Mouse (Mus musculus): ENCODE measurements around the gene Pus1. TPM values are rescaled to one million over a fixed set of nuclear protein-coding genes. Genes with fewer than 3 reads are reported as not detected.

Pus1 gene
- polyA plus RNA-seq, 1 experiment, result 37.1 TPM

GRCm38 (mm10) chr5:110770031-110770445 lies 10.4 kb downstream of the Pus1 start:
- H3ac ChIP-seq (ENCODE audit: control insufficient read depth, insufficient read length), result peak overlapping the region; percentile 100
- no peak for TF ChIP-seq MYOG (IDR thresholded peaks at IDR 0.05; ENCODE audit: control insufficient read depth in 1 of 3, insufficient read depth in 1 of 3, insufficient read length in 2 of 3, low read depth in 2 of 3)
- TF ChIP-seq REST (IDR thresholded peaks at IDR 0.05; ENCODE audit: insufficient read depth, insufficient read length), result no peak
- TF ChIP-seq SRF (IDR thresholded peaks at IDR 0.05; ENCODE audit: control insufficient read depth, insufficient read length, low read depth), result no peak
- no peak for TF ChIP-seq USF1 (IDR thresholded peaks at IDR 0.05; ENCODE audit: low read depth)
- no peak for TF ChIP-seq MAX (IDR thresholded peaks at IDR 0.05; ENCODE audit: low read depth)
- no peak for TF ChIP-seq E2F4 (IDR thresholded peaks at IDR 0.05; ENCODE audit: insufficient read depth)
- no peak for TF ChIP-seq TCF12 (IDR thresholded peaks at IDR 0.05; ENCODE audit: insufficient read depth, poor library complexity, severe bottlenecking)
- TF ChIP-seq POLR2AphosphoS2 (IDR thresholded peaks at IDR 0.05; ENCODE audit: insufficient read length, low read depth), result no peak
- H3K4me2 ChIP-seq (ENCODE audit: low read depth), result peak overlapping the region; percentile 94
- peaks cover 7% of the 10 kb centered on the region for H3K36me3 ChIP-seq (ENCODE audit: control insufficient read depth, insufficient read depth)
- peaks cover 50% of the 10 kb centered on the region for H3K79me2 ChIP-seq (ENCODE audit: control insufficient read depth, insufficient read depth)
- peak overlapping the region; percentile 69 for H3K4me3 ChIP-seq
- H3K27me3 ChIP-seq (ENCODE audit: control insufficient read depth, insufficient read depth, insufficient read length), result no peaks in the 10 kb centered on the region

- TF ChIP-seq CEBPB (IDR thresholded peaks at IDR 0.05; ENCODE audit: insufficient read depth, poor library complexity, severe bottlenecking) (no peak), USF1 (IDR thresholded peaks at IDR 0.05; ENCODE audit: low read depth) (no peak), MYOG (IDR thresholded peaks at IDR 0.05; ENCODE audit: control insufficient read depth in 1 of 3, insufficient read depth in 1 of 3, insufficient read length in 2 of 3, low read depth in 2 of 3) (no peak), SRF (IDR thresholded peaks at IDR 0.05; ENCODE audit: control insufficient read depth, insufficient read length, low read depth) (no peak), POLR2A (IDR thresholded peaks at IDR 0.05; ENCODE audit: insufficient read length, low read depth) (no peak), POLR2AphosphoS2 (IDR thresholded peaks at IDR 0.05; ENCODE audit: insufficient read length, low read depth) (no peak), E2F4 (IDR thresholded peaks at IDR 0.05; ENCODE audit: insufficient read depth) (no peak), TCF3 (IDR thresholded peaks at IDR 0.05; ENCODE audit: insufficient read length, low read depth) (no peak), MYOD1 (IDR thresholded peaks at IDR 0.05; ENCODE audit: control insufficient read depth in 1 of 3, insufficient read length in 2 of 3, low read depth in 2 of 3) (no peak), TCF12 (IDR thresholded peaks at IDR 0.05; ENCODE audit: insufficient read depth, poor library complexity, severe bottlenecking) (no peak), MAX (IDR thresholded peaks at IDR 0.05; ENCODE audit: low read depth) (no peak)
- H3K4me2 ChIP-seq (ENCODE audit: low read depth), result peak overlapping the region; percentile 94
Measured at GRCm38 (mm10) chr5:110769272-110769671, 11.2 kb downstream of the Pus1 start.

GRCm38 (mm10) chr5:110763890-110764289 lies 16.6 kb downstream of the Pus1 start:
- no peaks in the 10 kb centered on the region for H3K36me3 ChIP-seq (ENCODE audit: control insufficient read depth, insufficient read depth)
- peaks cover 100% of the 10 kb centered on the region for H3K79me2 ChIP-seq (ENCODE audit: control insufficient read depth, insufficient read depth)
- no peak overlapping the region for H3K4me3 ChIP-seq
- TF ChIP-seq MYOG (IDR thresholded peaks at IDR 0.05; ENCODE audit: control insufficient read depth in 1 of 3, insufficient read depth in 1 of 3, insufficient read length in 2 of 3, low read depth in 2 of 3) (no peak), E2F4 (IDR thresholded peaks at IDR 0.05; ENCODE audit: insufficient read depth) (no peak), TCF3 (IDR thresholded peaks at IDR 0.05; ENCODE audit: insufficient read length, low read depth) (no peak), POLR2AphosphoS2 (IDR thresholded peaks at IDR 0.05; ENCODE audit: insufficient read length, low read depth) (no peak), CEBPB (IDR thresholded peaks at IDR 0.05; ENCODE audit: insufficient read depth, poor library complexity, severe bottlenecking) (no peak), USF1 (IDR thresholded peaks at IDR 0.05; ENCODE audit: low read depth) (no peak), SRF (IDR thresholded peaks at IDR 0.05; ENCODE audit: control insufficient read depth, insufficient read length, low read depth) (no peak), POLR2A (IDR thresholded peaks at IDR 0.05; ENCODE audit: insufficient read length, low read depth) (no peak), TCF12 (IDR thresholded peaks at IDR 0.05; ENCODE audit: insufficient read depth, poor library complexity, severe bottlenecking) (no peak), MYOD1 (IDR thresholded peaks at IDR 0.05; ENCODE audit: control insufficient read depth in 1 of 3, insufficient read length in 2 of 3, low read depth in 2 of 3) (no peak), MAX (IDR thresholded peaks at IDR 0.05; ENCODE audit: low read depth) (no peak)
- no peak overlapping the region for H3K4me2 ChIP-seq (ENCODE audit: low read depth)
- H3ac ChIP-seq (ENCODE audit: control insufficient read depth, insufficient read length), result no peak overlapping the region
- H3K27me3 ChIP-seq (ENCODE audit: control insufficient read depth, insufficient read depth, insufficient read length), result no peaks in the 10 kb centered on the region

More at GRCm38 (mm10) chr5:110769272-110769671, 11.2 kb downstream of the Pus1 start:
- Histone ChIP-seq H3ac (ENCODE audit: control insufficient read depth, insufficient read length) (peak overlapping the region; percentile 100), H3K27me3 (ENCODE audit: control insufficient read depth, insufficient read depth, insufficient read length) (no peaks in the 10 kb centered on the region), H3K36me3 (ENCODE audit: control insufficient read depth, insufficient read depth) (peaks cover 7% of the 10 kb centered on the region), H3K79me2 (ENCODE audit: control insufficient read depth, insufficient read depth) (peaks cover 57% of the 10 kb centered on the region), H3K4me3 (peak overlapping the region; percentile 69)

GRCm38 (mm10) chr5:110745021-110745420 lies 35.4 kb downstream of the Pus1 start:
- Histone ChIP-seq H3K4me3 (no peak overlapping the region), H3K4me2 (ENCODE audit: low read depth) (no peak overlapping the region), H3K36me3 (ENCODE audit: control insufficient read depth, insufficient read depth) (peaks cover 8% of the 10 kb centered on the region), H3ac (ENCODE audit: control insufficient read depth, insufficient read length) (no peak overlapping the region), H3K27me3 (ENCODE audit: control insufficient read depth, insufficient read depth, insufficient read length) (no peaks in the 10 kb centered on the region), H3K79me2 (ENCODE audit: control insufficient read depth, insufficient read depth) (peaks cover 67% of the 10 kb centered on the region)
- TF ChIP-seq REST (IDR thresholded peaks at IDR 0.05; ENCODE audit: insufficient read depth, insufficient read length), result no peak
- TF ChIP-seq POLR2A (IDR thresholded peaks at IDR 0.05; ENCODE audit: insufficient read length, low read depth), result no peak
- TF ChIP-seq MYOD1 (IDR thresholded peaks at IDR 0.05; ENCODE audit: control insufficient read depth in 1 of 3, insufficient read length in 2 of 3, low read depth in 2 of 3), result no peak
- no peak for TF ChIP-seq CEBPB (IDR thresholded peaks at IDR 0.05; ENCODE audit: insufficient read depth, poor library complexity, severe bottlenecking)
- TF ChIP-seq MYOG (IDR thresholded peaks at IDR 0.05; ENCODE audit: control insufficient read depth in 1 of 3, insufficient read depth in 1 of 3, insufficient read length in 2 of 3, low read depth in 2 of 3), result no peak
- no peak for TF ChIP-seq POLR2AphosphoS2 (IDR thresholded peaks at IDR 0.05; ENCODE audit: insufficient read length, low read depth)
- no peak for TF ChIP-seq TCF12 (IDR thresholded peaks at IDR 0.05; ENCODE audit: insufficient read depth, poor library complexity, severe bottlenecking)
- TF ChIP-seq E2F4 (IDR thresholded peaks at IDR 0.05; ENCODE audit: insufficient read depth), result no peak
- TF ChIP-seq USF1 (IDR thresholded peaks at IDR 0.05; ENCODE audit: low read depth), result no peak
- no peak for TF ChIP-seq MAX (IDR thresholded peaks at IDR 0.05; ENCODE audit: low read depth)
- no peak for TF ChIP-seq SRF (IDR thresholded peaks at IDR 0.05; ENCODE audit: control insufficient read depth, insufficient read length, low read depth)
- TF ChIP-seq TCF3 (IDR thresholded peaks at IDR 0.05; ENCODE audit: insufficient read length, low read depth), result no peak

All from myocyte (in vitro differentiated cells).